Mouse (Mus musculus) liver, postnatal 0 days (tissue): ENCODE results near the gene Rplp2.

Experiments used
- CTCF ChIP-seq: sonication (generic); IDR thresholded peaks from 2 replicates; pipeline ENCODE4 v1.5.1; 2016; ENCODE audit warnings: antibody characterized with exemption, low read depth
- EP300 ChIP-seq: IDR thresholded peaks from 2 replicates; pipeline ENCODE4 v1.6.1; 2016; ENCODE audit warnings: antibody characterized with exemption, low read depth, mild to moderate bottlenecking

GRCm38 (mm10) chr7:141436523-141436892, 10.7 kb upstream of the Rplp2 start:
- TF ChIP-seq CTCF, result no peak
- no peak for TF ChIP-seq EP300
